Mouse (Mus musculus) stomach, embryonic 14.5 days (tissue): ENCODE measurements around the gene Gstcd. TPM values are rescaled to one million over a fixed set of nuclear protein-coding genes. Genes with fewer than 3 reads are reported as not detected.

Source experiments
- ATAC-seq: fragments of 200-750 bp; cut with Nextera tagmentation; 2 replicates; pipeline ENCODE4 v1.8.0; 2017; ENCODE audit warnings: low read depth, moderate TSS enrichment; ENCODE audit not compliant: insufficient number of reproducible peaks, insufficient read depth, low FRiP score
- H3K27ac ChIP-seq: fragments of 300-500 bp; sonication (generic); 2 replicates; pipeline ENCODE4 v1.5.1; 2014; ENCODE audit warnings: mild to moderate bottlenecking, low read length, moderate library complexity, mixed read lengths
- H3K27me3 ChIP-seq: fragments of 300-500 bp; sonication (generic); 2 replicates; pipeline ENCODE4 v1.6.1; 2014; ENCODE audit warnings: low read length, control low read depth, mixed read lengths; ENCODE audit not compliant: control insufficient read depth, insufficient read depth
- H3K36me3 ChIP-seq: fragments of 300-500 bp; sonication (generic); 2 replicates; pipeline ENCODE4 v1.6.1; 2014; ENCODE audit warnings: mild to moderate bottlenecking, control low read depth, low read length, moderate library complexity, mixed read lengths; ENCODE audit not compliant: control insufficient read depth, insufficient read depth
- H3K4me1 ChIP-seq: fragments of 300-500 bp; sonication (generic); 2 replicates; pipeline ENCODE4 v1.6.1; 2014; ENCODE audit warnings: low read length, control low read depth, mixed read lengths; ENCODE audit not compliant: control insufficient read depth, insufficient read depth
- H3K4me2 ChIP-seq: fragments of 300-500 bp; sonication (generic); replicated peaks from 2 replicates; pipeline ENCODE4 v1.6.1; 2014; ENCODE audit warnings: low read depth, low read length, control low read depth
- H3K4me3 ChIP-seq: fragments of 300-500 bp; sonication (generic); 2 replicates; pipeline ENCODE4 v1.5.1; 2014; ENCODE audit warnings: low read depth, low read length, control low read depth
- H3K9ac ChIP-seq: fragments of 300-500 bp; sonication (generic); replicated peaks from 2 replicates; pipeline ENCODE4 v1.6.1; 2014; ENCODE audit warnings: low read depth, mild to moderate bottlenecking, control low read depth, low read length, moderate library complexity, mixed read lengths
- H3K9me3 ChIP-seq: fragments of 300-500 bp; sonication (generic); 2 replicates; pipeline ENCODE4 v1.6.1; 2016; ENCODE audit warnings: low read depth, low read length, control low read depth; ENCODE audit not compliant: control insufficient read depth
- WGBS: fragments of 180-500 bp; shearing (Covaris S2); extraction: QIAGEN DNeasy Blood & Tissue Kit; methylation state at CpG from one replicate; pipeline ENCODE4 v1.1.7; 2014; 5-methylcytosine and 5-hydroxymethylcytosine counted together
- polyA plus RNA-seq: library from polyadenylated mRNA; unstranded; fragments of >200 nt; fragmentation: Nextera tagmentation; extraction: Ambion mirVana; gene quantifications from 2 replicates; pipeline ENCODE4 v1.2.1, GENCODE M21; 2014

The Gstcd gene
- polyA plus RNA-seq, 1 experiment from 2014 or later = 10.3 TPM

DNA sequence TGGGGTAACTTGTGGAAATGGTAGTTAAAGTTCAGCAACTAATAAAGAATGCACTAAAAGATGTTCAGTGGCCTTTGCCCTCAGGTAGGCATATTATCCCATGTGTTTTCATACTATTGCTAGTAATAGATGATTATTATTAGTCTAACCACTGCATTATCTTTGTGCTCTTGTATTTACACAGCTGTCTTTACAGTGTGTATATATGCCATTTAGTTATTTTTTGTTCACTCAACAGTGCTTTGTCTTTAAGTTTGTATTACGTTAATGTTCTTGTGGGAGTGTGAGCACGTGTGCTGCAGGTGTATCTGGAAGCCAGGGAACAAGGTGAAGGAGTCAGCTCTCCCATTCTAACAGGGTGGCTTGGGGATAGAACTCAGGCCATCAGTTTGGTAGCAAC lies 7.1 kb upstream of the Gstcd start:
- H3K4me2 ChIP-seq = no peak overlapping the region
- no peak for ATAC-seq
- no peak overlapping the region for H3K4me3 ChIP-seq
- WGBS = 60% methylated on average over 2 of the region's 2 CpGs
- H3K9ac ChIP-seq = no peak overlapping the region
- H3K36me3 ChIP-seq = peaks cover 32% of the 10 kb centered on the region
- H3K9me3 ChIP-seq = no peaks in the 10 kb centered on the region
- H3K27ac ChIP-seq = no peak overlapping the region
- no peaks in the 10 kb centered on the region for H3K27me3 ChIP-seq
- no peaks in the 10 kb centered on the region for H3K4me1 ChIP-seq

DNA sequence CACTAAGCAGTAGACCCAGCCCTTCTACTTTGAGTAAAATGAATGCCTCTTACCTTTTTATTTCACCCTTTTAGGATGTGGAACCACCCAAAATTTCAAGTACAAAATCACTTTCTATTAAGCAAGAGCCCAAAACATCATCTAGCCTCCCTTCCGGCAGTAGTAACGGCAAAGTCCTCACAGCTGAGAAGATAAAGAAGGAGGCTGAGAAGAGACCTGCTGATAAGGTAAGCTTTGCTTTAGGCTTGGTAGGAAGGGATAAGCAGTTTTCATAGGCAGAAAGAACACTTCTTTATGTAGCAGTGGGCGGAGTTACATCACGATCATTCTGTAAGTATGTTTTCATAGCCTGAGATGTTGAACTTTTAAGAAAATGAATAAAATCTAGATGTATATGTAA lies 6.5 kb upstream of the Gstcd start:
- ATAC-seq = no peak
- H3K9ac ChIP-seq = no peak overlapping the region
- no peak overlapping the region for H3K4me3 ChIP-seq
- H3K27me3 ChIP-seq = no peaks in the 10 kb centered on the region
- H3K9me3 ChIP-seq = no peaks in the 10 kb centered on the region
- WGBS = 88% methylated on average over 4 of the region's 4 CpGs
- no peaks in the 10 kb centered on the region for H3K4me1 ChIP-seq
- H3K27ac ChIP-seq = no peak overlapping the region
- no peak overlapping the region for H3K4me2 ChIP-seq
- peaks cover 28% of the 10 kb centered on the region for H3K36me3 ChIP-seq

DNA sequence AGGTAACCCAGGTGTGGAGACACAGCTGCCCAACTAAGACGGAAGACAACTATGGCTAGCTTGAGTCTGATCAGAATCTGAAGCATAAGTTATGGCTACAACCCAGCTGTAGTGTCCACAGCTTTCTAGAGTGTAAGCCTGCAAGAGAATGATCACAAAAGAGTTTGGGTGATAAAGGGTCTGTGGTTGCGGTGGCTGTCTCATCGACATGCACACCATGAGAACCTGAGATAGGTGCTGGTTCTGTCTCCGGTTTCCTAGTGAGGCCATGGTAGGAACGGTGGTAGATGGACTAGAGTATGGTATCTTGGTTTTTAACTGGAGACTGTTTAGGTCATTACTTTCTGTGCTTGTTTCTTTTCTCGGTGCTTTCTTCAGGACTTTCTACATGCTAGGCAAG lies 6.1 kb upstream of the Gstcd start:
- 95% methylated on average over 6 of the region's 6 CpGs for WGBS
- Histone ChIP-seq H3K9me3 (no peaks in the 10 kb centered on the region), H3K27ac (no peak overlapping the region), H3K36me3 (peaks cover 28% of the 10 kb centered on the region), H3K9ac (no peak overlapping the region), H3K4me1 (no peaks in the 10 kb centered on the region), H3K4me3 (no peak overlapping the region), H3K4me2 (no peak overlapping the region), H3K27me3 (no peaks in the 10 kb centered on the region)
- ATAC-seq = no peak

DNA sequence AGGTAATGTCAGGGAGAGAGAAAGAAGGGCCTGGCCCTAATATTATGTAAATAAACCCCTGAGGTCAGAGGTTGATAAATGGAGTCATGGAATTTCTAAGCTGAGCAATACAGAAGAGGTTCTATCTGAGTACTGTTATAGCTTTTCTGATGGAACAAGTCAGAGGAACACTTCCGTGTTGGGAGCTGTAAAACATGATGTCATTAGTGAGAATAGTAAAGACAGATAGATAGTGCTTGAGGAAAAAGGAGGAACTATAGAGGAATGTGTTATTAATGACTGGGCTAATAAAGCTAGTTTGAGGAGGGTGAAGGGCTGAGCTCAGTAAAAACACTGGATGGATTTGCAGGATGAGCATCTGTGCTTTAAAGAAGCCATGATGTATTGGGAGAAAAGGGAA lies 2.5 kb upstream of the Gstcd start:
- Histone ChIP-seq H3K4me2 (no peak overlapping the region), H3K4me1 (no peaks in the 10 kb centered on the region), H3K27me3 (no peaks in the 10 kb centered on the region), H3K27ac (no peak overlapping the region), H3K4me3 (no peak overlapping the region), H3K9me3 (no peaks in the 10 kb centered on the region), H3K36me3 (peaks cover 10% of the 10 kb centered on the region), H3K9ac (no peak overlapping the region)
- WGBS = 31% methylated on average over 1 of the region's 1 CpGs
- no peak for ATAC-seq

DNA sequence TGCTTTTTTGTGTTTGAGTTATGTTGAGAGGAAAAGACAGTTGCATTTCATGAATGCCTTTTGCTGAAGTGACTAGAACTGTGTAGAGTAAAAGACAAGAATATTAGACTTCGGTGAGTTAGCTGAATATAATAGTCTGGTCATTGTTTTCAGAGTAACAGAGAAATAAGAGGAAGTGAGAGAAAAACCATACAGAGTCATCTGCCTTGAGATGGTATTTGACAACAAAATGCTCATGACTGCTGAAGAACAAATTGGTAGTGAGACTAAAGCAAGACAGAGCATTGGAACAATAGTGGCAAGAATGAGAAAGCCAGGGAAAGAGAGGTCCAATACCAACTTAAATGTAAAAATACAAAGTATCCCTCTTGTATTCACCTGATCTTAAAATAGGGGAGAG lies 1.1 kb upstream of the Gstcd start:
- Histone ChIP-seq H3K36me3 (peaks cover 5% of the 10 kb centered on the region; the same call in 1 of the 2 replicates), H3K9ac (no peak overlapping the region), H3K27ac (no peak overlapping the region), H3K27me3 (no peaks in the 10 kb centered on the region), H3K4me1 (no peaks in the 10 kb centered on the region), H3K4me2 (peak overlapping the region; percentile 59), H3K9me3 (no peaks in the 10 kb centered on the region), H3K4me3 (peak overlapping the region; percentile 96)
- ATAC-seq = no peak
- WGBS = 77% methylated on average over 1 of the region's 1 CpGs

DNA sequence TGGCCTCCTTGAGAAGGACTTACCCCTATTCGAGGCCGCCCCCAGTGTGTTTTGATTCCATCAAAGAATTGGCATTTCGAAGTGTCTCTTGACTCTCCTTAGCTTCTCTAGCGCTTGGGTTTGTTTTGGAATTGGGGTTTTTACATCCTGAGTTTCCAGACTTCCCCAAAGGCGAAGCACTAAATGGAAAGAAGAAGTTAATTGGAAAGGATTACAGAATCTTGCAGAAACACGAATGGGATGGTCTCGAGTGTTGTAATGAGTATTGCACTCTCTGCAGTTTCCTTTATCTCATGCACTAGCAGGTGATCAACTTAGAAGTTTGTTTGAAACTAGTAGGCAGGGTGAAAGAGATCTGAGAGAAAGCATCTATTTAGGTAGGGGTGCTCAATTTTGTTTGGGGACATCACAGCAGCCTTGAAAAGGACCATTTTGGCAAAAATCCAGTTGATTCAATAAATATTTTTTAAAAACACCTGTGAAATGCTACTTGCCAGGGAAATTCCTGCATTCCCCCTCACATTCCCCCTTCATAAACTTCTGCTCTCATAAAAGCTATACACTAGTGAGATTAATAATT lies 531 bp upstream of the Gstcd start:
- Histone ChIP-seq H3K36me3 (peaks cover 5% of the 10 kb centered on the region; the same call in 1 of the 2 replicates), H3K27me3 (no peaks in the 10 kb centered on the region), H3K4me2 (peak overlapping the region; percentile 59), H3K27ac (peak overlapping the region; percentile 100), H3K4me3 (peak overlapping the region; percentile 96), H3K9ac (peak overlapping the region; percentile 97), H3K4me1 (no peaks in the 10 kb centered on the region), H3K9me3 (no peaks in the 10 kb centered on the region)
- under 1% methylated on average over 7 of the region's 7 CpGs for WGBS
- ATAC-seq = no peak

DNA sequence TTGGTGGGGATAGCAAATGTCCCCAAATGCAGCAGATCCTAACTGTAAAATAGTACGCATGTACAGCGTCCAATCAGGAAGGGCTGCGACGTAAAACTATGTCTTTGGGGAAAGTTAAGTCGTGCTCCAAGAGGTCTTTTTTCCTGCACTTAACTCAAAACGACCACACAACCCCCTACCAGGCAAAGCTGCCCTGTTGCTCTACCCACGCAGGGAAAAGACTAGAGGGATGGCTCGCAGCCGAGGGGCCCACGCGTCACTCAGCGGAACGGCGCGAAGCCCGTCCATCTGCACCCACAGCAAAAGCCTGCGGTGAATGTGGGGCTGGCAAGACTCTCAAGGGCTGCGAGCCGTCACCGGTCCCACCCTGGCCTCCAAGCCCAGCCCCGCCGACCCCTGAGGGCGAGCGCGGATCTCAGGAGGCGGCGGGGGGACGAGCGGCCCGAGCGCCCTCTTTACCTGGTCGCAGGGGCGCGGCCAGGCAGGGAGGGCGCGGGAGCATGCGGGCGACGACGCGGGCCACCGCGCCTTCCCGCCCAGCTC lies 641 bp downstream of the Gstcd start:
- Histone ChIP-seq H3K27me3 (no peaks in the 10 kb centered on the region), H3K4me3 (peak overlapping the region; percentile 96), H3K4me2 (peak overlapping the region; percentile 67), H3K9ac (peak overlapping the region; percentile 97), H3K27ac (peak overlapping the region; percentile 100), H3K9me3 (no peaks in the 10 kb centered on the region), H3K4me1 (no peaks in the 10 kb centered on the region), H3K36me3 (no peaks in the 10 kb centered on the region)
- under 1% methylated on average over 43 of the region's 44 CpGs for WGBS
- ATAC-seq = peak; percentile 85

DNA sequence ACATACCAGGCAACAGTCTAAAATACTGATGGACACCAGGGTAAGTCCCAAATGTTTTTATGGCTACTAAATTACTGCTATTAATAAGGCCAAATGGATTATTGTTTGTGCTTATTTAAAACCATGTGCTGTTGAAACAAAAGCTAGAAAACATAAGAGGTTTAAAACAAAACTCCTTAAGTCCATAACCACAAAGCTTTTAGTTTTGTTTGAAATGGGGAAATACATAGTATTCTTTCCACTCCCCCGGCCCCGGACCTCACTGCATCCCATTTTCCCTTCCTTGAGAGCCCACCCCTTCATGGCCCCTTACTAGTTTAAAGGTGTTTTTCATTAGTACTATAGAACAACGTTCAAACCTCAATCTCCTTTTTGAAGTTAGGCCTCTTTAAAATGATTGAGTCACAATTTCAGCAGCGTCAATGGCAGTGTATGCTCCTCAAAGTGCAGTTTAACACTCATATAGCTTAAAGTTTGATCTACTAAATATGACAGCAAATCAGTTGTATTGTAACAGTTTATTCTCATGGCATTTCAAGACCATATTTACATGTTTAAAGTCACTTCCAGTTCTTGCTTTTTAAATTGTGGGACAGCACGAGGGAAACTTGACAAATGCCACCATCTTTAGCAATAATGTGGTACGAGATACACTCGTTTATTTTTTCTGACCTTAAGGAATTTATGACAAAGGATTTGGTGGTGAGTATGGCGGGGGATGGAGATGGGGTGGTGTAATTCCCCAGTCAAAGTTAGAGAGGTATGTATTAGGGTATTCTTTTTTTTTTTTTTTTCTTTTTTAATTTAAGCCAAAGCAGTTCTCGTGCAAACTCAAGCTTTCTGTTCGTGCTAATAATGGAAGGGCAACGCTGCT lies 1.3 kb downstream of the Gstcd start:
- Histone ChIP-seq H3K4me3 (peak overlapping the region; percentile 96), H3K36me3 (no peaks in the 10 kb centered on the region), H3K4me1 (no peaks in the 10 kb centered on the region), H3K9me3 (no peaks in the 10 kb centered on the region), H3K4me2 (peak overlapping the region; percentile 67), H3K27ac (peak overlapping the region; percentile 100), H3K9ac (peak overlapping the region; percentile 97), H3K27me3 (no peaks in the 10 kb centered on the region)
- WGBS = 5% methylated on average over 11 of the region's 11 CpGs
- no peak for ATAC-seq
